Mouse (Mus musculus) forebrain, embryonic 10.5 days (tissue): ENCODE measurements around the gene Mep1a. TPM values are rescaled to one million over a fixed set of nuclear protein-coding genes. Genes with fewer than 3 reads are reported as not detected.
"Not testable (repeated sequence)": the region's sequence is repeated elsewhere in the genome, so short reads cannot be mapped to it uniquely, and the experiment has no call there.

ENCODE experiments used
- DNase-seq: peaks from one replicate; pipeline ENCODE4 v3.0.0-alpha.2; 2017; ENCODE audit warnings: low spot score; ENCODE audit errors: extremely low spot score
- H3K27ac ChIP-seq: fragments of 300-500 bp; sonication (generic); 2 replicates; pipeline ENCODE4 v1.5.1; 2016; ENCODE audit warnings: mild to moderate bottlenecking
- H3K27me3 ChIP-seq: fragments of 300-500 bp; sonication (generic); 2 replicates; pipeline ENCODE4 v1.6.1; 2016; ENCODE audit warnings: mild to moderate bottlenecking; ENCODE audit not compliant: poor library complexity, severe bottlenecking
- H3K36me3 ChIP-seq: fragments of 300-500 bp; sonication (generic); replicated peaks from 2 replicates; pipeline ENCODE4 v1.6.1; 2016; ENCODE audit warnings: mild to moderate bottlenecking, moderate library complexity
- H3K4me1 ChIP-seq: fragments of 300-500 bp; sonication (generic); 2 replicates; pipeline ENCODE4 v1.6.1; 2016
- H3K4me3 ChIP-seq: fragments of 300-500 bp; sonication (generic); 2 replicates; pipeline ENCODE4 v1.5.1; 2016; ENCODE audit warnings: mild to moderate bottlenecking, moderate library complexity
- H3K9me3 ChIP-seq: fragments of 300-500 bp; sonication (generic); 2 replicates; pipeline ENCODE4 v1.6.1; 2016; ENCODE audit warnings: mild to moderate bottlenecking, moderate library complexity
- WGBS: fragments of 180-500 bp; shearing (Covaris S2); methylation state at CpG from one replicate; pipeline ENCODE4 v1.1.7; 2016; 5-methylcytosine and 5-hydroxymethylcytosine counted together
- polyA plus RNA-seq: library from polyadenylated mRNA; unstranded; fragments of >200 nt; fragmentation: Nextera tagmentation; extraction: Ambion mirVana; gene quantifications from 2 replicates; pipeline ENCODE4 v1.2.1, GENCODE M21; 2016

Gene Mep1a
- polyA plus RNA-seq, 1 experiment from 2014 or later = not detected

- no peak overlapping the region for H3K27ac ChIP-seq
- no peak overlapping the region for H3K4me3 ChIP-seq
- 86% methylated on average over 6 of the region's 6 CpGs for WGBS
- no peaks in the 10 kb centered on the region for H3K27me3 ChIP-seq
- DNase-seq = no peak
- H3K36me3 ChIP-seq = no peaks in the 10 kb centered on the region
- H3K4me1 ChIP-seq = no peaks in the 10 kb centered on the region
- no peaks in the 10 kb centered on the region for H3K9me3 ChIP-seq
Measured at GRCm38 (mm10) chr17:43504594-43504934, 2.0 kb upstream of the Mep1a start.

- DNase-seq = no peak
- Histone ChIP-seq H3K4me1 (no peaks in the 10 kb centered on the region), H3K9me3 (no peaks in the 10 kb centered on the region), H3K27me3 (no peaks in the 10 kb centered on the region), H3K36me3 (no peaks in the 10 kb centered on the region), H3K4me3 (no peak overlapping the region), H3K27ac (no peak overlapping the region)
- 90% methylated on average over 4 of the region's 4 CpGs for WGBS
Measured at GRCm38 (mm10) chr17:43503861-43504593, 1.4 kb upstream of the Mep1a start.

GRCm38 (mm10) chr17:43501631-43502030 is 981 bp downstream of the Mep1a start:
- H3K9me3 ChIP-seq = no peaks in the 10 kb centered on the region
- no peaks in the 10 kb centered on the region for H3K4me1 ChIP-seq
- WGBS = 90% methylated on average over 5 of the region's 5 CpGs
- no peak overlapping the region for H3K27ac ChIP-seq
- no peaks in the 10 kb centered on the region for H3K36me3 ChIP-seq
- H3K27me3 ChIP-seq = no peaks in the 10 kb centered on the region
- no peak for DNase-seq
- no peak overlapping the region for H3K4me3 ChIP-seq

GRCm38 (mm10) chr17:43501223-43501622 is 1.4 kb downstream of the Mep1a start:
- Histone ChIP-seq H3K9me3 (no peaks in the 10 kb centered on the region), H3K27me3 (no peaks in the 10 kb centered on the region), H3K36me3 (no peaks in the 10 kb centered on the region), H3K27ac (no peak overlapping the region), H3K4me1 (no peaks in the 10 kb centered on the region), H3K4me3 (no peak overlapping the region)
- DNase-seq = no peak
- WGBS = 85% methylated on average over 3 of the region's 3 CpGs

- Histone ChIP-seq H3K9me3 (no peaks in the 10 kb centered on the region), H3K4me1 (no peaks in the 10 kb centered on the region), H3K27me3 (no peaks in the 10 kb centered on the region), H3K4me3 (no peak overlapping the region), H3K36me3 (no peaks in the 10 kb centered on the region), H3K27ac (no peak overlapping the region)
- WGBS = 87% methylated on average over 1 of the region's 1 CpGs
- DNase-seq = no peak
Measured at GRCm38 (mm10) chr17:43500513-43500912, 2.1 kb downstream of the Mep1a start.

- H3K27ac ChIP-seq = no peak overlapping the region
- H3K27me3 ChIP-seq = no peaks in the 10 kb centered on the region
- 0 out of 2 replicates have a peak, but pooled peaks cover 4% of the 10 kb centered on the region for H3K4me1 ChIP-seq
- H3K9me3 ChIP-seq = no peaks in the 10 kb centered on the region
- H3K4me3 ChIP-seq = no peak overlapping the region
- DNase-seq = no peak
- no peaks in the 10 kb centered on the region for H3K36me3 ChIP-seq
- 85% methylated on average over 4 of the region's 4 CpGs for WGBS
Measured at GRCm38 (mm10) chr17:43497521-43497920, 5.1 kb downstream of the Mep1a start.

GRCm38 (mm10) chr17:43495502-43495901 is 7.1 kb downstream of the Mep1a start:
- WGBS = 89% methylated on average over 5 of the region's 5 CpGs
- no peak for DNase-seq
- Histone ChIP-seq H3K36me3 (no peaks in the 10 kb centered on the region), H3K27me3 (no peaks in the 10 kb centered on the region), H3K4me1 (0 out of 2 replicates have a peak, but pooled peaks cover 4% of the 10 kb centered on the region), H3K4me3 (no peak overlapping the region), H3K27ac (no peak overlapping the region), H3K9me3 (no peaks in the 10 kb centered on the region)

GRCm38 (mm10) chr17:43490371-43490770 is 12.2 kb downstream of the Mep1a start:
- H3K27ac ChIP-seq, H3K9me3 ChIP-seq, H3K4me3 ChIP-seq, H3K4me1 ChIP-seq, H3K36me3 ChIP-seq, DNase-seq, H3K27me3 ChIP-seq: not testable (repeated sequence)
- WGBS = 98% methylated on average over 10 of the region's 10 CpGs

GRCm38 (mm10) chr17:43488439-43489151 is 14.0 kb downstream of the Mep1a start:
- no peak overlapping the region for H3K4me3 ChIP-seq
- DNase-seq = no peak
- H3K4me1 ChIP-seq = no peaks in the 10 kb centered on the region
- no peak overlapping the region for H3K27ac ChIP-seq
- H3K9me3 ChIP-seq = no peaks in the 10 kb centered on the region
- no peaks in the 10 kb centered on the region for H3K27me3 ChIP-seq
- H3K36me3 ChIP-seq = no peaks in the 10 kb centered on the region
- WGBS = 97% methylated on average over 2 of the region's 2 CpGs

- 89% methylated on average over 3 of the region's 3 CpGs for WGBS
- Histone ChIP-seq H3K27ac (no peak overlapping the region), H3K9me3 (no peaks in the 10 kb centered on the region), H3K36me3 (no peaks in the 10 kb centered on the region), H3K4me1 (no peaks in the 10 kb centered on the region), H3K27me3 (no peaks in the 10 kb centered on the region), H3K4me3 (no peak overlapping the region)
- DNase-seq = no peak
Measured at GRCm38 (mm10) chr17:43485982-43486381, 16.6 kb downstream of the Mep1a start.

- no peaks in the 10 kb centered on the region for H3K4me1 ChIP-seq
- H3K27ac ChIP-seq = no peak overlapping the region
- H3K4me3 ChIP-seq = no peak overlapping the region
Measured at GRCm38 (mm10) chr17:43477621-43478020, 25.0 kb downstream of the Mep1a start.

GRCm38 (mm10) chr17:43474775-43475174 is 27.8 kb downstream of the Mep1a start:
- no peak overlapping the region for H3K4me3 ChIP-seq
- 94% methylated on average over 16 of the region's 16 CpGs for WGBS

More at GRCm38 (mm10) chr17:43477621-43478020, 25.0 kb downstream of the Mep1a start:
- no peaks in the 10 kb centered on the region for H3K36me3 ChIP-seq
- H3K9me3 ChIP-seq = no peaks in the 10 kb centered on the region
- DNase-seq = no peak
- no peaks in the 10 kb centered on the region for H3K27me3 ChIP-seq

GRCm38 (mm10) chr17:43472558-43472957 is 30.1 kb downstream of the Mep1a start:
- H3K27me3 ChIP-seq = no peaks in the 10 kb centered on the region
- H3K9me3 ChIP-seq = no peaks in the 10 kb centered on the region
- H3K4me3 ChIP-seq = no peak overlapping the region
- H3K27ac ChIP-seq = no peak overlapping the region
- DNase-seq = no peak
- 89% methylated on average over 4 of the region's 4 CpGs for whole genome bisulfite sequencing
- H3K36me3 ChIP-seq = no peaks in the 10 kb centered on the region
- H3K4me1 ChIP-seq = no peaks in the 10 kb centered on the region

More at GRCm38 (mm10) chr17:43474775-43475174, 27.8 kb downstream of the Mep1a start:
- H3K9me3 ChIP-seq = no peaks in the 10 kb centered on the region
- no peaks in the 10 kb centered on the region for H3K27me3 ChIP-seq
- no peaks in the 10 kb centered on the region for H3K36me3 ChIP-seq
- no peak for DNase-seq
- H3K27ac ChIP-seq = no peak overlapping the region
- no peaks in the 10 kb centered on the region for H3K4me1 ChIP-seq
